Comparison of ENCODE assay signal across 16 mouse cellular contexts in genomic region chr15:9376281-9376680, GRCm38 (mm10). TPM values are rescaled to one million over a fixed set of nuclear protein-coding genes. Genes with fewer than 3 reads are reported as not detected.
"Had no signal": no experiment of that assay in that cellular context is flagged by ENCODE, and none has a peak within 500 bp of the region (broad histone marks: within the 10 kb centered on the region; RNA-seq: fewer than 3 reads in every experiment).

No protein-coding gene starts in this region.

- H3K27ac ChIP-seq: limb, embryonic 13.5 days; liver, embryonic 14.5 days; midbrain, embryonic 13.5 days; stomach, embryonic 15.5 days had no signal

- DNase-seq: kidney, postnatal 36 days; layer of hippocampus, adult 9-11 months; lung, adult 18-20 months; lung, postnatal 36 days; right cerebral cortex, postnatal 14 days; thymus, adult 2 months; thymus, postnatal 4 days had no signal

- H3K4me3 ChIP-seq: limb, embryonic 13.5 days; midbrain, embryonic 13.5 days; stomach, embryonic 15.5 days had no signal

RNA-seq across cellular contexts. Expression of gene Ugt3a2, which starts 40.9 kb away (rescaled TPM):
- total RNA-seq: layer of hippocampus, adult 18-20 months; layer of hippocampus, postnatal 36 days; left cerebral cortex, postnatal 36 days; megakaryocyte progenitor cell, adult 5-6 weeks; midbrain, postnatal 0 days had no signal
